Mouse (Mus musculus): ENCODE results near the gene Mbnl2.

GRCm38 (mm10) chr14:120362409-120362992 lies 87.0 kb downstream of the Mbnl2 start:
- TF ChIP-seq POLR2A (IDR thresholded peaks at IDR 0.05; ENCODE audit: low read depth, low read length) (no peak), CTCF (IDR thresholded peaks at IDR 0.05; ENCODE audit: extremely low read depth, insufficient read length, insufficient replicate concordance, low read depth, low read length) (no peak)

All from small intestine, adult 2 months (tissue).